ENCODE assay signal across 13 mouse cellular contexts in the genomic region with DNA sequence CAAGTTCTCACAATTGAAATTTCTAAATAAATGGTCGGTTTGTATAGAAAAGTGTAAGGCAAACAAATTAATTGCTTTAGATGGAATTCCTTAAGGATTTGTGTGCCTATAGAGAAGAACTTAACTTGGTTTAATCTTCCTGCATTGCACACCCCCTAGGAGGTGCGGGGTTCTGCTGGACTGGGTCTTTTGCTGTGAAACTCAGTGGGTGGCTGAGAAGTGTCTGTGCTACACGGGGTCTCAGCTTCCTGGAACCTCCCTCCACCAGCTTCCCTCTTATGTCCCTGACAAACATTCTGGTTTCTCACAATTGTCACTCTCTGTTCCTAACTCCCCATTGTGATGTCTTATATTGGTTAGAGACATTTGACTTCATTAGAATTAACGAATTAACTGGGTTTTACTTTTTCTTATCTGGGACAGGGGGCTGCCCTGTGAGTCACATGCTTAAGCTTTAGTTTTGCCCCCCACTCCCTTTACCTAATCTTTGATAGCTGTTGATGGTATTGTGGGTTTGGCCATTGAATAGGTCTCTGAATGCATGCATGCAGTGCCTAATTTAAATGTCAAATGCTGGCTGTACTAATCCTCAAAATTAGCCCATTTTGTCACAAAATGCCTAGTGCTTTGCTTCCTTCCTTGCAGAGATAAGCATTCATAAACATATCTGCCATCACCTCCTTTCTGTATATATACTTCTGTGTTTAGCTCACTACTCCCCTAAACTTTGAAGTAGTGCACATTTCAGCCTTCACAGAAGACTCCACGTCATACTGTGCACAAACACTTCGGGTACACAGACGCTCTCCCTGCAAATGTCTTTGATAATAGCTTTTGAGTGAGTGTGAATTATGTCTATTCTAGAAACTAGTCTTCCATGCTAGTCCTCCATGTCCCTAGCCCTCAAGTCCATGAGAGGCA. TPM values are rescaled to one million over a fixed set of nuclear protein-coding genes. Genes with fewer than 3 reads are reported as not detected.
DNase-seq lines count a peak whose midpoint lies in the region; ATAC-seq and TF ChIP-seq lines count a peak whose summit lies in the region.
"Had no signal": no experiment of that assay in that cellular context is flagged by ENCODE, and none has a peak within 500 bp of the region (broad histone marks: within the 10 kb centered on the region; RNA-seq: fewer than 3 reads in every experiment).

No protein-coding gene starts in this region.

- DNase-seq in forebrain, embryonic 11.5 days (ENCODE audit: low spot score) = no peak
- DNase-seq in forebrain, postnatal 0 days = no peak
- no peak for DNase-seq in heart, postnatal 25 days (ENCODE audit: low spot score)
- DNase-seq in midbrain, embryonic 11.5 days (ENCODE audit: low spot score, missing footprints) = peak; percentile 84
- no peak for DNase-seq in midbrain, embryonic 14.5 days
- DNase-seq: cerebellum, postnatal 25 days had no signal

- no peak for TF ChIP-seq CTCF in forebrain, postnatal 0 days (IDR thresholded peaks at IDR 0.05; ENCODE audit: low read depth)

- H3K27ac ChIP-seq in forebrain, embryonic 11.5 days (ENCODE audit: low read depth, low read length) = no peak overlapping the region
- H3K27ac ChIP-seq in forebrain, postnatal 0 days (ENCODE audit: low read depth, low read length) = no peak overlapping the region
- H3K27ac ChIP-seq in heart, embryonic 14.5 days (replicated peaks in 1 of 2; ENCODE audit: control insufficient read depth in 1 of 2, insufficient read depth in 1 of 2, low read depth in 2 of 2, low read length in 2 of 2) = peak overlapping the region in 1 of 2 experiments; percentile 81; a peak in 2 of 4 replicates
- H3K27ac ChIP-seq in midbrain, embryonic 11.5 days (ENCODE audit: low read depth, low read length) = no peak overlapping the region
- no peak overlapping the region for H3K27ac ChIP-seq in midbrain, embryonic 14.5 days (replicated peaks; ENCODE audit: low read depth, low read length)
- H3K27ac ChIP-seq: hindbrain, embryonic 10.5 days; kidney, postnatal 0 days; midbrain, embryonic 10.5 days had no signal

- peak; percentile 55 for ATAC-seq in forebrain, embryonic 11.5 days (replicated peaks; ENCODE audit: low FRiP score)
- no peak for ATAC-seq in forebrain, postnatal 0 days
- ATAC-seq in heart, embryonic 14.5 days (ENCODE audit: insufficient number of reproducible peaks, insufficient read depth, low FRiP score, low read depth) = no peak
- ATAC-seq in midbrain, embryonic 11.5 days (ENCODE audit: low FRiP score) = peak; percentile 69; the same call in 1 of the 2 replicates
- ATAC-seq in midbrain, embryonic 14.5 days (ENCODE audit: low FRiP score, low TSS enrichment) = no peak
- ATAC-seq in megakaryocyte-erythroid progenitor cell, adult 5-6 weeks (replicated peaks; ENCODE audit: low FRiP score, low TSS enrichment, poor library complexity, severe bottlenecking) = no peak

- no peaks in the 10 kb centered on the region for H3K9me3 ChIP-seq in forebrain, embryonic 11.5 days (ENCODE audit: control insufficient read depth, low read length)
- no peaks in the 10 kb centered on the region for H3K9me3 ChIP-seq in forebrain, postnatal 0 days (ENCODE audit: low read length)
- no peaks in the 10 kb centered on the region for H3K9me3 ChIP-seq in heart, embryonic 14.5 days (ENCODE audit: control insufficient read depth, low read length)
- no peaks in the 10 kb centered on the region for H3K9me3 ChIP-seq in midbrain, embryonic 11.5 days (ENCODE audit: control insufficient read depth, low read length)
- no peaks in the 10 kb centered on the region for H3K9me3 ChIP-seq in midbrain, embryonic 14.5 days (ENCODE audit: control insufficient read depth, low read length)
- H3K9me3 ChIP-seq: hindbrain, embryonic 10.5 days; midbrain, embryonic 10.5 days had no signal

- no peaks in the 10 kb centered on the region for H3K36me3 ChIP-seq in forebrain, embryonic 11.5 days (ENCODE audit: control insufficient read depth, insufficient read depth, low read length)
- no peaks in the 10 kb centered on the region for H3K36me3 ChIP-seq in forebrain, postnatal 0 days (ENCODE audit: insufficient read depth)
- H3K36me3 ChIP-seq in heart, embryonic 14.5 days (ENCODE audit: control insufficient read depth, insufficient read depth, low read length) = no peaks in the 10 kb centered on the region
- no peaks in the 10 kb centered on the region for H3K36me3 ChIP-seq in midbrain, embryonic 11.5 days (ENCODE audit: control insufficient read depth, insufficient read depth, low read length)
- H3K36me3 ChIP-seq in midbrain, embryonic 14.5 days (ENCODE audit: control insufficient read depth, insufficient read depth, low read length) = no peaks in the 10 kb centered on the region
- H3K36me3 ChIP-seq: hindbrain, embryonic 10.5 days; midbrain, embryonic 10.5 days had no signal

- H3K4me2 ChIP-seq in forebrain, embryonic 11.5 days (ENCODE audit: low read depth, low read length, severe bottlenecking) = no peak overlapping the region
- no peak overlapping the region for H3K4me2 ChIP-seq in forebrain, postnatal 0 days (ENCODE audit: low read depth)
- H3K4me2 ChIP-seq in heart, embryonic 14.5 days (ENCODE audit: low read length) = peak overlapping the region; percentile 46; the same call in 1 of the 2 replicates
- no peak overlapping the region for H3K4me2 ChIP-seq in midbrain, embryonic 11.5 days
- H3K4me2 ChIP-seq in midbrain, embryonic 14.5 days (ENCODE audit: low read length) = no peak overlapping the region
- H3K4me2 ChIP-seq: liver, embryonic 11.5 days had no signal

- intact Hi-C loops in heart, postnatal 25 days (cut with DNase I) = loop anchor here (5.0 kb wide), 2 partner anchors 37 to 62 kb away; no protein-coding TSS in a partner anchor

- H3K27me3 ChIP-seq in forebrain, embryonic 11.5 days (ENCODE audit: control insufficient read depth, insufficient read depth, low read length) = no peaks in the 10 kb centered on the region
- no peaks in the 10 kb centered on the region for H3K27me3 ChIP-seq in forebrain, postnatal 0 days (ENCODE audit: insufficient read depth, low read length)
- H3K27me3 ChIP-seq in heart, embryonic 14.5 days (ENCODE audit: control insufficient read depth, insufficient read depth, low read length) = no peaks in the 10 kb centered on the region
- no peaks in the 10 kb centered on the region for H3K27me3 ChIP-seq in midbrain, embryonic 11.5 days (ENCODE audit: control insufficient read depth, insufficient read depth, low read length)
- H3K27me3 ChIP-seq in midbrain, embryonic 14.5 days (ENCODE audit: control insufficient read depth, insufficient read depth, low read length) = peaks cover 4% of the 10 kb centered on the region
- H3K27me3 ChIP-seq: CH12.LX had no signal

- H3K4me1 ChIP-seq in forebrain, embryonic 11.5 days (replicated peaks; ENCODE audit: control insufficient read depth, insufficient read depth, low read length) = peaks cover 6% of the 10 kb centered on the region
- H3K4me1 ChIP-seq in forebrain, postnatal 0 days (ENCODE audit: insufficient read depth) = no peaks in the 10 kb centered on the region
- H3K4me1 ChIP-seq in heart, embryonic 14.5 days (ENCODE audit: control insufficient read depth in 2 of 2, insufficient read depth in 2 of 2, low read length in 2 of 2) = peaks cover 12 to 37% of the 10 kb centered on the region in 2 experiments
- peaks cover 7% of the 10 kb centered on the region for H3K4me1 ChIP-seq in midbrain, embryonic 11.5 days (ENCODE audit: control insufficient read depth, insufficient read depth, low read length)
- H3K4me1 ChIP-seq in midbrain, embryonic 14.5 days (ENCODE audit: control insufficient read depth, insufficient read depth, low read length) = no peaks in the 10 kb centered on the region
- H3K4me1 ChIP-seq: hindbrain, embryonic 10.5 days had no signal

- no peak overlapping the region for H3K4me3 ChIP-seq in forebrain, embryonic 11.5 days (ENCODE audit: low read depth, low read length)
- H3K4me3 ChIP-seq in forebrain, postnatal 0 days (ENCODE audit: low read depth, low read length) = no peak overlapping the region
- no peak overlapping the region for H3K4me3 ChIP-seq in heart, embryonic 14.5 days (ENCODE audit: control insufficient read depth in 1 of 2, insufficient read depth in 1 of 2, low read depth in 1 of 2, low read length in 2 of 2)
- H3K4me3 ChIP-seq in midbrain, embryonic 11.5 days (ENCODE audit: low read depth, low read length) = no peak overlapping the region
- H3K4me3 ChIP-seq in midbrain, embryonic 14.5 days (replicated peaks; ENCODE audit: low read depth, low read length) = no peak overlapping the region
- H3K4me3 ChIP-seq: hindbrain, embryonic 10.5 days; midbrain, embryonic 10.5 days had no signal

- H3K9ac ChIP-seq in forebrain, embryonic 11.5 days (ENCODE audit: low read length) = no peak overlapping the region
- no peak overlapping the region for H3K9ac ChIP-seq in forebrain, postnatal 0 days
- H3K9ac ChIP-seq in heart, embryonic 14.5 days (ENCODE audit: low read length) = no peak overlapping the region
- H3K9ac ChIP-seq in midbrain, embryonic 11.5 days (ENCODE audit: low read length) = no peak overlapping the region
- no peak overlapping the region for H3K9ac ChIP-seq in midbrain, embryonic 14.5 days (replicated peaks; ENCODE audit: low read length)

- WGBS in forebrain, embryonic 11.5 days = 10% methylated on average over 7 of the region's 7 CpGs
- 11% methylated on average over 7 of the region's 7 CpGs for WGBS in forebrain, postnatal 0 days
- WGBS in heart, embryonic 14.5 days = 44% methylated on average over 7 of the region's 7 CpGs
- WGBS in midbrain, embryonic 11.5 days = 25% methylated on average over 7 of the region's 7 CpGs
- WGBS in midbrain, embryonic 14.5 days = 14% methylated on average over 7 of the region's 7 CpGs

RNA-seq across cellular contexts. Expression of gene Otud1, which starts 7.3 kb away (rescaled TPM):
- 0.80 and 1.00 TPM in 2 replicates for polyA plus RNA-seq in forebrain, embryonic 11.5 days (2014; fragmentation: Nextera tagmentation; extraction: Ambion mirVana)
- 7.4 and 10.3 TPM in 2 replicates for total RNA-seq in forebrain, postnatal 0 days (2014; rRNA removed)
- 3.6 TPM in 2 replicates for polyA plus RNA-seq in forebrain, postnatal 0 days (2015; fragmentation: Nextera tagmentation; extraction: Ambion mirVana)
- polyA plus RNA-seq in heart, embryonic 14.5 days (2014; fragmentation: Nextera tagmentation; extraction: Ambion mirVana) = 15.0 and 16.4 TPM in 2 replicates
- 10 to 100 TPM; 18.9 to 21.0 TPM for total RNA-seq in heart, postnatal 25 days (2021)
- polyA plus RNA-seq in midbrain, embryonic 11.5 days (2014; fragmentation: Nextera tagmentation; extraction: Ambion mirVana) = 0.93 and 1.4 TPM in 2 replicates
- 1.1 and 1.7 TPM in 2 replicates for polyA plus RNA-seq in midbrain, embryonic 14.5 days (2014; fragmentation: Nextera tagmentation; extraction: Ambion mirVana)
- 2.5 and 2.7 TPM in 2 replicates for total RNA-seq in megakaryocyte-erythroid progenitor cell, adult 5-6 weeks (2014; fragmentation: Nextera tagmentation)
- total RNA-seq in megakaryocyte-erythroid progenitor cell, adult 5-6 weeks (2017) = 5.9 and 6.1 TPM in 2 replicates

Comparison
In these comparisons a context has a peak if more than half of its experiments do, and no peak if none do; other contexts are left out.
1. ATAC-seq: peak in forebrain, embryonic 11.5 days (single experiment) and midbrain, embryonic 11.5 days (single experiment); none in forebrain, postnatal 0 days (single experiment), heart, embryonic 14.5 days (single experiment), midbrain, embryonic 14.5 days (single experiment) and megakaryocyte-erythroid progenitor cell, adult 5-6 weeks (single experiment).